Mouse (Mus musculus) limb, embryonic 14.5 days (tissue): Measurements from ENCODE around the gene Aox2. TPM values are rescaled to one million over a fixed set of nuclear protein-coding genes. Genes with fewer than 3 reads are reported as not detected.
A peak's percentile ranks its signal among the peaks of the same experiment; 100 is the strongest.

ENCODE experiments used
- ATAC-seq: fragments of 200-750 bp; cut with Nextera tagmentation; 2 replicates; pipeline ENCODE4 v1.8.0; 2017; ENCODE audit warnings: low read depth, moderate number of reproducible peaks, moderate TSS enrichment; ENCODE audit not compliant: low FRiP score
- DNase-seq: peaks from one replicate; pipeline ENCODE4 v3.0.0-alpha.2; 2015; ENCODE audit warnings: low spot score
- H3K27ac ChIP-seq: fragments of 300-500 bp; sonication (generic); replicated peaks from 2 replicates; pipeline ENCODE4 v1.5.1; 2014; ENCODE audit warnings: low read depth, mild to moderate bottlenecking, low read length, moderate library complexity, mixed read lengths
- H3K27me3 ChIP-seq: fragments of 300-500 bp; sonication (generic); 2 replicates; pipeline ENCODE4 v1.6.1; 2014; ENCODE audit warnings: low read length, mixed read lengths; ENCODE audit not compliant: control insufficient read depth, insufficient read depth
- H3K36me3 ChIP-seq: fragments of 300-500 bp; sonication (generic); 2 replicates; pipeline ENCODE4 v1.6.1; 2014; ENCODE audit warnings: mild to moderate bottlenecking, low read length, moderate library complexity, mixed read lengths; ENCODE audit not compliant: control insufficient read depth, insufficient read depth
- H3K4me1 ChIP-seq: fragments of 300-500 bp; sonication (generic); 2 replicates; pipeline ENCODE4 v1.6.1; 2014; ENCODE audit warnings: antibody characterized with exemption, low read length, mixed read lengths; ENCODE audit not compliant: control insufficient read depth, insufficient read depth
- H3K4me2 ChIP-seq: fragments of 300-500 bp; sonication (generic); replicated peaks from 2 replicates; pipeline ENCODE4 v1.6.1; 2014; ENCODE audit warnings: low read depth, mild to moderate bottlenecking, low read length, moderate library complexity; ENCODE audit not compliant: severe bottlenecking
- H3K4me3 ChIP-seq: fragments of 300-500 bp; sonication (generic); replicated peaks from 2 replicates; pipeline ENCODE4 v1.5.1; 2014; ENCODE audit warnings: low read length
- H3K9ac ChIP-seq: fragments of 300-500 bp; sonication (generic); 2 replicates; pipeline ENCODE4 v1.6.1; 2014; ENCODE audit warnings: mild to moderate bottlenecking, low read depth, low read length, moderate library complexity; ENCODE audit not compliant: severe bottlenecking
- H3K9me3 ChIP-seq: fragments of 300-500 bp; sonication (generic); 2 replicates; pipeline ENCODE4 v1.6.1; 2016; ENCODE audit warnings: low read length; ENCODE audit not compliant: control insufficient read depth
- POLR2A ChIP-seq: fragments of 200-500 bp; IDR thresholded peaks from 2 replicates; pipeline ENCODE4 v1.8.0; 2012; ENCODE audit warnings: inconsistent platforms, mild to moderate bottlenecking, moderate library complexity, borderline replicate concordance; ENCODE audit not compliant: insufficient read depth, insufficient read length; ENCODE audit errors: extremely low read depth
- WGBS: fragments of 180-500 bp; shearing (Covaris S2); extraction: QIAGEN DNeasy Blood & Tissue Kit; methylation state at CpG from one replicate; pipeline ENCODE4 v1.1.7; 2014; 5-methylcytosine and 5-hydroxymethylcytosine counted together
- polyA plus RNA-seq, 2 experiments: library from polyadenylated mRNA; depleted of rRNA in 1 of 2; stranded (reverse) in 1 of 2; unstranded in 1 of 2; fragments of >200 nt; fragmentation: Nextera tagmentation in 1 of 2; extraction: Ambion mirVana in 1 of 2; gene quantifications; 2 replicates each; pipeline versions ENCODE4 v1.2.1 to v1.2.3; 2012 to 2014

Gene Aox2
- polyA plus RNA-seq, 2 experiments = 0.06 to 0.10 TPM

DNA sequence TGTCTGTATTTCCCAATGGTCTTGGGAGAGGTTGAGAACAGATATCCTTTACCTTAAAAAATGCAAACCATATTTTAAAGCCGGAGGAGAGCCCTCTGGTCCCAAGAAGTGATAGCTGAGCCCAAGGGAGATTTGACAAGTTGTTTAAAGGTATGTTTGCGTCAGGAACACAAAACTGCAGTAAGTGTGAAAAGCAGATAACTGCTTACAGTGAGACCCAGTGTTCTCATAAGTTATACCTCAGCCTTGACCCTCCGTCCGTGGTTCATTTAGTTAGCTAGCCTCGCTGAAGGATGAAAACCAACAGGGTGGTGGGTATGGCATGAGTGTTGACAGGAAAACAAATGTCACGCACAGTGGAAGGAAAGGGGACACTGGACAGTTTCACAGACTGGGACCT lies 24.9 kb downstream of the Aox2 start:
- Histone ChIP-seq H3K4me2 (no peak overlapping the region), H3K27ac (no peak overlapping the region), H3K9ac (no peak overlapping the region), H3K27me3 (no peaks in the 10 kb centered on the region), H3K9me3 (no peaks in the 10 kb centered on the region), H3K36me3 (no peaks in the 10 kb centered on the region), H3K4me1 (0 out of 2 replicates have a peak, but pooled peaks cover 4% of the 10 kb centered on the region), H3K4me3 (no peak overlapping the region)
- TF ChIP-seq POLR2A = no peak
- WGBS = 84% methylated on average over 6 of the region's 6 CpGs
- ATAC-seq (no peak), DNase-seq (no peak)

GRCm38 (mm10) chr1:58303726-58304125 lies 25.6 kb downstream of the Aox2 start:
- Histone ChIP-seq H3K4me2 (no peak overlapping the region), H3K27me3 (no peaks in the 10 kb centered on the region), H3K27ac (no peak overlapping the region), H3K9me3 (no peaks in the 10 kb centered on the region), H3K4me3 (no peak overlapping the region), H3K9ac (no peak overlapping the region), H3K4me1 (0 out of 2 replicates have a peak, but pooled peaks cover 4% of the 10 kb centered on the region), H3K36me3 (no peaks in the 10 kb centered on the region)
- peak; percentile 65; the same call in 1 of the 2 replicates for ATAC-seq
- TF ChIP-seq POLR2A = no peak
- WGBS = 78% methylated on average over 4 of the region's 4 CpGs
- peak; percentile 59 for DNase-seq

GRCm38 (mm10) chr1:58304296-58304695 lies 26.2 kb downstream of the Aox2 start:
- TF ChIP-seq POLR2A = no peak
- WGBS = 60% methylated on average over 12 of the region's 12 CpGs
- Histone ChIP-seq H3K4me3 (no peak overlapping the region), H3K36me3 (no peaks in the 10 kb centered on the region), H3K4me2 (no peak overlapping the region), H3K9ac (no peak overlapping the region), H3K27me3 (no peaks in the 10 kb centered on the region), H3K9me3 (no peaks in the 10 kb centered on the region), H3K4me1 (0 out of 2 replicates have a peak, but pooled peaks cover 4% of the 10 kb centered on the region), H3K27ac (no peak overlapping the region)
- DNase-seq (no peak), ATAC-seq (no peak; the same call in 1 of the 2 replicates)

DNA sequence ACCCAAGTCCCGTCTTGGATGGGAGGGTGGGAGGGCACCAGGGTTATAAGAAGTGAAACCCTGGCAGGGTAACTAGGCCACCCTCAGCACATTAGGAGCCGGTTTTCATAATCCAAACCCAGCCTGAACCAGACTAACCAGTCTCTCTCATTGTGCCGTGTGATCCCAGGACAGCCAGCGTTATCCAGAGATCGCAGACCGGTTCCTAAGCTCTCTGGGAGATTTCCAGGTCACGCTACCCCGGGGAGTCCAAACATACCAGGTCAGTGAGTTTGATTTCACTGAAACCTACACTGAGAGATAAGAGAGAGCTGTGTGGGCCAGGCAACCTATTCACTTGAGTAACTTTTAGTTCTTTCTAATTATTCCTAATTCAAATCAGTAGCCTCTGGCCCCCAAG lies 29.1 kb downstream of the Aox2 start:
- no peaks in the 10 kb centered on the region for H3K27me3 ChIP-seq
- H3K9me3 ChIP-seq = no peaks in the 10 kb centered on the region
- no peak overlapping the region for H3K9ac ChIP-seq
- H3K27ac ChIP-seq = no peak overlapping the region
- ATAC-seq (no peak), DNase-seq (no peak)
- H3K4me1 ChIP-seq = 0 out of 2 replicates have a peak, but pooled peaks cover 4% of the 10 kb centered on the region
- TF ChIP-seq POLR2A = no peak
- 85% methylated on average over 8 of the region's 8 CpGs for WGBS
- H3K36me3 ChIP-seq = no peaks in the 10 kb centered on the region
- H3K4me3 ChIP-seq = no peak overlapping the region
- no peak overlapping the region for H3K4me2 ChIP-seq

- H3K9me3 ChIP-seq = no peaks in the 10 kb centered on the region
- H3K27ac ChIP-seq = no peak overlapping the region
- DNase-seq (no peak), ATAC-seq (no peak)
- no peak overlapping the region for H3K4me2 ChIP-seq
- H3K36me3 ChIP-seq = no peaks in the 10 kb centered on the region
- no peaks in the 10 kb centered on the region for H3K27me3 ChIP-seq
- 81% methylated on average over 8 of the region's 8 CpGs for WGBS
- no peak overlapping the region for H3K9ac ChIP-seq
- H3K4me1 ChIP-seq = no peaks in the 10 kb centered on the region
- H3K4me3 ChIP-seq = no peak overlapping the region
- TF ChIP-seq POLR2A = no peak
Observed at GRCm38 (mm10) chr1:58308594-58308993, 30.5 kb downstream of the Aox2 start.

DNA sequence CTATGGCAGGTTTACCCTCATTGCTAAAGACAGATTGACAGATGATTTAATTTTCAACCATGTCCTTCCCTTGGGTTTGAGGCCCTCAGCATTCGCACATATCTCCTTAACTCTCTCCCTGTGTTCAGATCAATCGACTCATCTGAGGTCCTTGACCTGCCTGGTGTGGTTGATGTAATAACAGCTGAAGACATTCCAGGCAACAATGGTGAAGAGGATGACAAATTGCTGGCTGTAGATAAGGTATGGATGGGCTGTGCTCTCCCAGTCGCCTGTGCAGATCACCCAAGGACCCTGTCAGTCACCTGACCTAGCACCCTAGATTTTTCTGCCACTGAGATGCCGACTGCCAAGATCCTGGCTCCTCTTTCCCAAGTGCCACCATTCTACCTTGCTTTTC lies 31.7 kb downstream of the Aox2 start:
- no peaks in the 10 kb centered on the region for H3K27me3 ChIP-seq
- H3K27ac ChIP-seq = no peak overlapping the region
- H3K4me3 ChIP-seq = no peak overlapping the region
- ATAC-seq = no peak
- H3K36me3 ChIP-seq = no peaks in the 10 kb centered on the region
- DNase-seq = no peak
- no peaks in the 10 kb centered on the region for H3K9me3 ChIP-seq
- no peak overlapping the region for H3K9ac ChIP-seq
- H3K4me1 ChIP-seq = no peaks in the 10 kb centered on the region
- WGBS = 83% methylated on average over 4 of the region's 4 CpGs
- TF ChIP-seq POLR2A = no peak
- H3K4me2 ChIP-seq = no peak overlapping the region
